Mouse (Mus musculus): ENCODE data around the gene Mcm3. TPM values are rescaled to one million over a fixed set of nuclear protein-coding genes. Genes with fewer than 3 reads are reported as not detected.

The Mcm3 gene
- polyA plus RNA-seq, 1 experiment from 2014 or later: 99.9 TPM

GRCm38 (mm10) chr1:20757586-20757985 is 62.5 kb downstream of the Mcm3 start:
- no peak overlapping the region for H3K9ac ChIP-seq (ENCODE audit: low read length)
- H3K4me3 ChIP-seq (replicated peaks; ENCODE audit: low read length): no peak overlapping the region
- no peaks in the 10 kb centered on the region for H3K4me1 ChIP-seq (ENCODE audit: control insufficient read depth, insufficient read depth, low read length)
- H3K36me3 ChIP-seq (ENCODE audit: control insufficient read depth, insufficient read depth, low read length): no peaks in the 10 kb centered on the region
- no peaks in the 10 kb centered on the region for H3K9me3 ChIP-seq (replicated peaks; ENCODE audit: control insufficient read depth, low read length)
- no peak overlapping the region for H3K27ac ChIP-seq (ENCODE audit: low read length)
- no peaks in the 10 kb centered on the region for H3K27me3 ChIP-seq (ENCODE audit: control insufficient read depth, insufficient read depth, low read length)
- 87% methylated on average over 3 of the region's 3 CpGs for WGBS
- H3K4me2 ChIP-seq (ENCODE audit: low read depth, low read length): no peak overlapping the region
- ATAC-seq (ENCODE audit: insufficient read depth, low FRiP score): no peak

GRCm38 (mm10) chr1:20754439-20754838 is 65.7 kb downstream of the Mcm3 start:
- WGBS: 76% methylated on average over 10 of the region's 10 CpGs
- ATAC-seq (ENCODE audit: insufficient read depth, low FRiP score): no peak
- Histone ChIP-seq H3K4me1 (ENCODE audit: control insufficient read depth, insufficient read depth, low read length) (no peaks in the 10 kb centered on the region), H3K4me2 (ENCODE audit: low read depth, low read length) (no peak overlapping the region), H3K9me3 (replicated peaks; ENCODE audit: control insufficient read depth, low read length) (no peaks in the 10 kb centered on the region), H3K27me3 (ENCODE audit: control insufficient read depth, insufficient read depth, low read length) (no peaks in the 10 kb centered on the region), H3K4me3 (replicated peaks; ENCODE audit: low read length) (no peak overlapping the region), H3K27ac (ENCODE audit: low read length) (no peak overlapping the region), H3K36me3 (ENCODE audit: control insufficient read depth, insufficient read depth, low read length) (no peaks in the 10 kb centered on the region), H3K9ac (ENCODE audit: low read length) (no peak overlapping the region)

Other genes starting within 250 kb of the Mcm3 start
- gene Pkhd1, start 202.2 kb downstream of the Mcm3 start, polyA plus RNA-seq (2015; fragmentation: Nextera tagmentation; extraction: Ambion mirVana): 1.2 and 1.3 TPM in 2 replicates
- gene Il17a, start 89.4 kb downstream of the Mcm3 start, polyA plus RNA-seq (2015; fragmentation: Nextera tagmentation; extraction: Ambion mirVana): not detected in 2 replicates
- gene Il17f, start 29.7 kb downstream of the Mcm3 start, polyA plus RNA-seq (2015; fragmentation: Nextera tagmentation; extraction: Ambion mirVana): not detected in 2 replicates
- 14.6 and 19.8 TPM in 2 replicates for gene Paqr8, start 70.3 kb upstream of the Mcm3 start, polyA plus RNA-seq (2015; fragmentation: Nextera tagmentation; extraction: Ambion mirVana)
- 2.5 and 3.4 TPM in 2 replicates for gene Efhc1, start 131.3 kb upstream of the Mcm3 start, polyA plus RNA-seq (2015; fragmentation: Nextera tagmentation; extraction: Ambion mirVana)

All from stomach, embryonic 16.5 days (tissue).